Mouse (Mus musculus) intestine, embryonic 16.5 days (tissue): ENCODE results near the gene Cebpzos. TPM values are rescaled to one million over a fixed set of nuclear protein-coding genes. Genes with fewer than 3 reads are reported as not detected.

Experiments used
- ATAC-seq: fragments of 200-750 bp; cut with Nextera tagmentation; 2 replicates; pipeline ENCODE4 v1.8.0; 2017; ENCODE audit warnings: moderate TSS enrichment, moderate library complexity
- H3K27ac ChIP-seq: fragments of 300-500 bp; sonication (generic); 2 replicates; pipeline ENCODE4 v1.5.1; 2014; ENCODE audit warnings: mild to moderate bottlenecking, low read length
- H3K27me3 ChIP-seq: fragments of 300-500 bp; sonication (generic); replicated peaks from 2 replicates; pipeline ENCODE4 v1.6.1; 2014; ENCODE audit warnings: low read length, control low read depth, mixed read lengths; ENCODE audit not compliant: control insufficient read depth, insufficient read depth
- H3K36me3 ChIP-seq: fragments of 300-500 bp; sonication (generic); 2 replicates; pipeline ENCODE4 v1.6.1; 2014; ENCODE audit warnings: low read length, control low read depth; ENCODE audit not compliant: control insufficient read depth, insufficient read depth
- H3K4me1 ChIP-seq: fragments of 300-500 bp; sonication (generic); 2 replicates; pipeline ENCODE4 v1.6.1; 2014; ENCODE audit warnings: low read length, control low read depth, mixed read lengths; ENCODE audit not compliant: control insufficient read depth, insufficient read depth
- H3K4me2 ChIP-seq: fragments of 300-500 bp; sonication (generic); 2 replicates; pipeline ENCODE4 v1.6.1; 2014; ENCODE audit warnings: low read depth, low read length, control low read depth
- H3K4me3 ChIP-seq: fragments of 300-500 bp; sonication (generic); 2 replicates; pipeline ENCODE4 v1.5.1; 2014; ENCODE audit warnings: mild to moderate bottlenecking, low read length
- H3K9ac ChIP-seq: fragments of 300-500 bp; sonication (generic); 2 replicates; pipeline ENCODE4 v1.6.1; 2014; ENCODE audit warnings: low read depth, low read length
- H3K9me3 ChIP-seq: fragments of 300-500 bp; sonication (generic); 2 replicates; pipeline ENCODE4 v1.6.1; 2016; ENCODE audit warnings: low read length, control low read depth; ENCODE audit not compliant: control insufficient read depth
- WGBS: fragments of 180-500 bp; shearing (Covaris S2); extraction: QIAGEN DNeasy Blood & Tissue Kit; methylation state at CpG from one replicate; pipeline ENCODE4 v1.1.7; 2014; 5-methylcytosine and 5-hydroxymethylcytosine counted together
- polyA plus RNA-seq: library from polyadenylated mRNA; unstranded; fragments of >200 nt; fragmentation: Nextera tagmentation; extraction: Ambion mirVana; gene quantifications from 2 replicates; pipeline ENCODE4 v1.2.1, GENCODE M21; 2015

Cebpzos gene
- polyA plus RNA-seq = 120 and 124 TPM in 2 replicates

DNA sequence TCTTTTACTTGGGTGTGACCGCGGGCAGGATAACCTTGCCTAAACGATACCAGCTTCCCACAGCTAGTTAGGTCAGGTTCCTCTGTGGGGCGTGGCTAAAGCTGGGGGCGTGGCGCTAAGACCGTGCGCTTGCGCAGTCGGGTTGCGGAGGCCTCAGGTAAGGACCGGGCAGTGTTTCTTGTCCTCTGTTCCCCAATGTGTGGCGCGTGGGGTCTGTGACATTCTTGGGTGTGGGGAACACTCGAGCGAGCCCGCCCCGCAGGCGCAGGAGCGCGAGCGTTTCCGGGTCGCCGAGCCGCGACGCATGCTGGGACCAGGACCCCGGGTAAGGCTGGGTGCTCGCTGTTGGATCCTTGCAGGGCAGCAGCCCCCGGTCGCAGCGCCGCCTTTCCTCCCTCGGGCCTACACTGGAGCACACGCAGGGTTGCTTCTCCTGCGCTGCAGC is at the start of gene Cebpzos:
TSS of gene Cebpzos (plus strand) at position 132 of the 445 bp plus-strand sequence.
- Histone ChIP-seq H3K4me3 (peak within 1 kb of the TSS; percentile 68), H3K36me3 (peaks cover 12% of the 10 kb centered on the region), H3K9ac (peak within 1 kb of the TSS; percentile 90), H3K27ac (peak within 1 kb of the TSS; percentile 91), H3K4me1 (peaks cover 8% of the 10 kb centered on the region; the same call in 1 of the 2 replicates), H3K27me3 (no peaks in the 10 kb centered on the region), H3K4me2 (peak within 1 kb of the TSS; percentile 75), H3K9me3 (no peaks in the 10 kb centered on the region)
- peak; percentile 96 for ATAC-seq
- WGBS = under 1% methylated on average over 37 of the region's 37 CpGs

DNA sequence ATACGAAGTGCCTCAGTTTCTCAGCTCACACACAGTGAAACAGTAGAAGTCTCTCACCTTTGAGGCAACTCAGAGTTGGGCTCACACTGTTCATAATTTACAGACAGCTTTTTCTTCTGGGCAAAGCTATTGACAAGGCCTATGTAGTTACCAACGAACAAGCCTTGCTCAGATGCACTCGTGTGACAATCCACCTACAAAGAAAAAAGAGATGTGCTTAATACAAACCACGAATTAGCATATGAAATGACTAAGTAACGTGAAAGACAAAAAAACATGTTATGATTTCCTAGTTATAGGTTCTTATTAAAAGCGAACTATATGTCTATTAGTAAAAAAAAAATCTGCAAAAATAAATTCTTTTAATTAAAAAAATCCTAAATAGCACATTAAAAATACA is 42.4 kb upstream of the Cebpzos start:
- H3K27ac ChIP-seq = no peak overlapping the region
- no peak overlapping the region for H3K9ac ChIP-seq
- no peak for ATAC-seq
- no peaks in the 10 kb centered on the region for H3K27me3 ChIP-seq
- no peaks in the 10 kb centered on the region for H3K4me1 ChIP-seq
- no peaks in the 10 kb centered on the region; the same call in 1 of the 2 replicates for H3K36me3 ChIP-seq
- no peak overlapping the region for H3K4me3 ChIP-seq
- H3K4me2 ChIP-seq = no peak overlapping the region
- 89% methylated on average over 6 of the region's 6 CpGs for WGBS
- H3K9me3 ChIP-seq = no peaks in the 10 kb centered on the region

DNA sequence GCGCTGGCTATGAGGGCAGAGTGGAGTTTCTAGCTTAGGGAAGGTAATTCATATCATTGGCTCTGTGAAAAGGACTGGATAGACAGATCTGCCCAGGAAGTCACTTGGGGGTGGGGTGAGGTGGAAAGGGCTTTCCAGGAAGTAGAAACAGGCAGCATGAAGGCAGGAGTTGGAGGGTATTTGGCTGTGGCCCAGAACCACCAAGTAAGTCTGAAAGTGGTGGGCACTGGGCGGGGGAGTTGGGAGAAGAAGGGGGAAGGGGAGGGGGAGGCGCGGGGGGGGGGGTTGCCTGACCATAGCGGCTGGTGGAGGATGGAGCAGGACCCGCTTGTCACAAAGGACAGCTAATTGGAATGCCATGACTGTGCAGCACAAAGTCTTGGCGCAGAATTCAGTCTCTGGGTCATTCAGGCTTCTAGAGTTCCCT is 34.4 kb upstream of the Cebpzos start:
- H3K36me3 ChIP-seq = no peaks in the 10 kb centered on the region
- peaks cover 8% of the 10 kb centered on the region for H3K4me1 ChIP-seq
- peak overlapping the region; percentile 59 for H3K4me2 ChIP-seq
- peak overlapping the region; percentile 69 for H3K4me3 ChIP-seq
- H3K9me3 ChIP-seq = no peaks in the 10 kb centered on the region
- WGBS = 9% methylated on average over 6 of the region's 7 CpGs
- no peaks in the 10 kb centered on the region for H3K27me3 ChIP-seq
- H3K27ac ChIP-seq = peak overlapping the region; percentile 88
- H3K9ac ChIP-seq = peak overlapping the region; percentile 72
- peak; percentile 57 for ATAC-seq

DNA sequence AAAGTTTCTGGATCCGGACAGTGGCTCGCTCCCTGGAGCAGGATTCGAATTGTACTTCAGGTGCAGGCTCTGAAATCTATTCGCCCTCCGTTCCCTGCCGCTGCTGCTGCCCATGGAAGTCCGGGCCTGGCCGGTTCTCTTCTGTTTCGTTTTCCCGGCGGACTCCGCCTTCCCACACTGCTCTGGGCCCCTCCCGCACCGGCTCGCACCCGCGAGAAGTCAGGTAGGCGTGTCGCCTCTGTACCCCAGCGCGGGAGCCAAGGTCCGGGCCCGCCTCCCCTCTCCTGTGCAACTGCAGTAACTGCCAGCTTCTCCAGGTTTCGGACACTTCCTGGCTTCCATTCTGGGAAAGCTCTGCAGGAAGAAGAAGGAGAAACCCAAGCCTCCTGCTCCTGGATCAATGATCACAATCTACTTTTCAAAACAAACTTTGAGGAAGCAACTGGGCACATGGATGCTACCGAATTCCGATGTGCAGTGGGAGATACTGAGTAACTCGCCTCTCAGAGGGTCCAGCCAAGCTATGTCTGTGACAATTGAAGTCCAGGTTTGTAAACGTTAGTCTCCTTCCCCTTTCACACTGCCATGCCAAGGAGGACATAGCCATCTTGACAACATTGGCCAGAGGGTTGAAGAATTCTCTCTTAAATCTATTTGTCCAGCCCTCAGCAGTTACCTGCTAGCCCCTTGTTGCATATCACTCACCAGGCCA is 33.7 kb upstream of the Cebpzos start, which contains the start of gene Eif2ak2:
TSS of gene Eif2ak2 (minus strand) at position 173 of the 712 bp plus-strand sequence.
- peak within 1 kb of the TSS; percentile 69 for H3K4me3 ChIP-seq
- H3K27ac ChIP-seq = peak within 1 kb of the TSS; percentile 88
- H3K9me3 ChIP-seq = no peaks in the 10 kb centered on the region
- no peaks in the 10 kb centered on the region for H3K36me3 ChIP-seq
- H3K27me3 ChIP-seq = no peaks in the 10 kb centered on the region
- H3K4me1 ChIP-seq = peaks cover 8% of the 10 kb centered on the region
- 1% methylated on average over 28 of the region's 28 CpGs for WGBS
- peak within 1 kb of the TSS; percentile 59 for H3K4me2 ChIP-seq
- H3K9ac ChIP-seq = peak within 1 kb of the TSS; percentile 72
- ATAC-seq = peak; percentile 100

DNA sequence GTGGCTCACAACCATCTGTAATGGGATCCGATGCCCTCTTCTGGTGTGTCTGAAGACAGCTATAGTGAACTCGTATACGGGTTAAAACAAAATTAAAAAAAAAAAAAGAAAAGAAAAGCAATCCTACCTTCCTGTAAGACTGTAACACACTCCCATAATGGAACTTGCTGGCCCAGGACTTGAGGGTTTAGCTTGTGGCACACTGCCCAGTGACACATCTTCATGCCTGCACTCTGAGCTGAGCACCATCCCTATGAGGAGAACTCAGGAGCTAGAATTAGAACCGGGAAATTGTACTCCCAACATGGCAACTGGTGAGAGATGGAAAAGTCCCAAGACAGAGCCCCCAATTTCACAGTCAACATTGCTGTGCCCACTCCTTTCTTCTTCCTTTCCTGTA is 33.0 kb upstream of the Cebpzos start:
- 92% methylated on average over 4 of the region's 4 CpGs for WGBS
- no peaks in the 10 kb centered on the region for H3K9me3 ChIP-seq
- no peak overlapping the region for H3K4me2 ChIP-seq
- H3K4me3 ChIP-seq = no peak overlapping the region
- H3K4me1 ChIP-seq = peaks cover 8% of the 10 kb centered on the region
- H3K27ac ChIP-seq = no peak overlapping the region
- H3K36me3 ChIP-seq = no peaks in the 10 kb centered on the region
- no peak for ATAC-seq
- no peaks in the 10 kb centered on the region for H3K27me3 ChIP-seq
- no peak overlapping the region for H3K9ac ChIP-seq

DNA sequence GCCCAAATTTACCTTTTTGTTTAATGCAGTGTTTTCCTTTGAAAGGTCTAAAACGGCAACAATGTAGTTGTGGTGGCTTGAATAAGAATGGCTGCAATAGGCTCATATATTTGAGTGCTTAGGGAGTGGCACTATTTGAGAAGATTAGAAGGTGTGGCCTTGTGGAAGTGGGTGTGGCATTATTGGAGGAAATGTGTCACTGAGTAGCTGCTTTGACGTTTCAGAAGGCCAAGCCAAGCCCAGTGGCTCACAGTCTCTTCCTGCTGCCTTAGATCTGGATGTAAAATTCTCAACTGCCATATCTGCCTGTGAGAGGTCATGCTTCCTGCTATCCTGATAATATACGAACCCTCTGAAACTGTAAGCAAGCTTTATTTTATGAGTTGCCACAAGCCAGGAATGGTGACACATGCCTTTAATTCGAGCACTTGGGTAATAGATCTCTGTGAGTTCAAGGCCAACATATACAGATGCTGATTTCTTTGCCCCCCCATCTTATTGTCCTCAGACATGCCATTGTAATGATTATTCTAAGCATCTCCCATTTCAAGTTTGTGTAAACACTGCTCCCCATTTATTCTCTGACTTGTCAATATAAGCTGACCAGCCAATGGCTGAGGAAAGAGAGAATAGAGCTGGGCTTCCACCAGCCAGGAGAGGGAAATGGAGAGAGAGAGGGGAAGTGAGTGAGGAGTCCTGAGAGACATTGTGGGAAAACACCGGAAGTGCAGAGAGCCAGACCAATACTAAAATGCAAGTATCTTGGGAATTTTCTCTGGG is 30.8 kb upstream of the Cebpzos start:
- H3K9me3 ChIP-seq = no peaks in the 10 kb centered on the region
- no peak overlapping the region for H3K9ac ChIP-seq
- no peaks in the 10 kb centered on the region for H3K27me3 ChIP-seq
- H3K36me3 ChIP-seq = no peaks in the 10 kb centered on the region
- H3K4me3 ChIP-seq = no peak overlapping the region
- no peak for ATAC-seq
- peaks cover 8% of the 10 kb centered on the region for H3K4me1 ChIP-seq
- no peak overlapping the region for H3K27ac ChIP-seq
- H3K4me2 ChIP-seq = no peak overlapping the region
- 85% methylated on average over 5 of the region's 5 CpGs for WGBS

DNA sequence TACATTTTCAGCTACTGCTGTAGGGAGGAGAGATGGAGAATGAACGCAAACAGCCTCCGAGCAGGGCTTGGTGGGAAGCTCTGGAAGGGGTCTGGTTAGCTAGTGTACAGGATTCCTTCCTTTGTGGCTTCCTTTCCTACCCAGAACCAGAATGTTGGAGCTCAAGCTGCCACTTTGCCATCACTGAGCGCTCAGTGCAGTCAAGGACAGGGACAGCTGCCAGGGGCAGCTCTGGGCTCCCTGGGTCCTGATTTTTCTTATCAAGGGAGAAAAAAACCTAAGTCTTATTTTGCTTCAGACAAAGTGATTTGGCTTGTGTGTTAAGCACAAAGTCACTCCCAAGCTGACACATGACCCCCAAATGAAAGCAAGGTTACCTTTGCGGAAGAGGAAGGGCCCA is 27.7 kb upstream of the Cebpzos start:
- Histone ChIP-seq H3K36me3 (no peaks in the 10 kb centered on the region), H3K27me3 (no peaks in the 10 kb centered on the region), H3K4me1 (no peaks in the 10 kb centered on the region), H3K4me2 (no peak overlapping the region), H3K9ac (no peak overlapping the region), H3K27ac (no peak overlapping the region), H3K4me3 (no peak overlapping the region), H3K9me3 (no peaks in the 10 kb centered on the region)
- ATAC-seq = no peak
- WGBS = 82% methylated on average over 4 of the region's 4 CpGs

DNA sequence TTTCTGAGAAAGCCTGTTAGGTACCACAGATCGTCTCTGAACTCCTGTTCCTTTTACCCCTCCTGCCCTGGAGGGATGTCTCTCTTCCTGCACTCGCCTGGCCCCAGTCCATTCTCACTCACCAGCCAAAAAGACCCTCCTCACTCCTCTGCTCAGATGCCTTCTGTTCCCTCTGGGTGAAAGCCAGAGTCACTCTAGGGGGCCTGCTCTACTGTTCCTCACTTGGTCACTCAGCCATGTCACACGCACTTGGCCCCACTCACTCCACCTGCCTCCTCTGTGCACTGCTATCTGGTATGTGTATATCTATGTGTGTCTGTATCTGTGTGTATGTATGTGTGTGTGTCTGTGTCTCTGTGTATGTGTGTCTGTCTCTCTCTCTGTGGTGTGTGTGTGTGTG is 27.1 kb upstream of the Cebpzos start:
- WGBS = 44% methylated on average over 3 of the region's 3 CpGs
- no peak for ATAC-seq

DNA sequence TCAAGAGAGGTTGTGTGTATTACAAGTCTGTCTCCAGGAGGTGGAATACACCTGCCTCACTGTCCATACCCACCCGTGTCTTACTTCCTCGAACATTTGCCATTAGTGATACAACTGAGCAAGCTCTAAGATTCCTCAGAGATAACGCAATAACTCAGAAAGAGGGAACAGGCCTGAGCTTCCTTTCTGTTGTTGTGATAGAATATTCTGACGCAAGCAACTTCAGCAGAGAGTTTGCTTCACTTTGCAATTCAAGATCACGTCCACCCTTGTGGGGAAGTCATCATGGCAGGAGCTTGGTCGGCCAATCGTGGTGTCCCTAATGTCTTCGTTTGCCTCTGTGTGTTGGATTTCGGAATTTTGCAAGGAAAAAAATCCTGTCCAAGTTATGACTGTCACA is 25.3 kb upstream of the Cebpzos start:
- no peak for ATAC-seq
- Histone ChIP-seq H3K9me3 (no peaks in the 10 kb centered on the region), H3K27me3 (no peaks in the 10 kb centered on the region), H3K4me3 (no peak overlapping the region), H3K36me3 (no peaks in the 10 kb centered on the region), H3K27ac (no peak overlapping the region), H3K9ac (no peak overlapping the region), H3K4me1 (no peaks in the 10 kb centered on the region), H3K4me2 (no peak overlapping the region)
- WGBS = 87% methylated on average over 9 of the region's 9 CpGs

More for the DNA sequence above, 27.1 kb upstream of the Cebpzos start:
- Histone ChIP-seq H3K4me3 (no peak overlapping the region), H3K27ac (no peak overlapping the region), H3K4me2 (no peak overlapping the region), H3K9ac (no peak overlapping the region), H3K36me3 (no peaks in the 10 kb centered on the region), H3K4me1 (no peaks in the 10 kb centered on the region), H3K27me3 (no peaks in the 10 kb centered on the region), H3K9me3 (no peaks in the 10 kb centered on the region)
